Mouse (Mus musculus) small intestine, adult 2 months (tissue): Measurements from ENCODE around the gene Bcl11a. TPM values are rescaled to one million over a fixed set of nuclear protein-coding genes. Genes with fewer than 3 reads are reported as not detected.
"Not testable (repeated sequence)": the region's sequence is repeated elsewhere in the genome, so short reads cannot be mapped to it uniquely, and the experiment has no call there.

ENCODE experiments used
- H3K27ac ChIP-seq: fragments of 200-500 bp; 2 replicates; pipeline ENCODE4 v1.5.1; 2012; ENCODE audit warnings: low read depth, low read length, control low read depth, inconsistent platforms; ENCODE audit not compliant: insufficient read depth
- H3K27me3 ChIP-seq: fragments of 200-500 bp; 2 replicates; pipeline ENCODE4 v1.6.1; 2012; ENCODE audit warnings: mild to moderate bottlenecking, moderate library complexity, low read length, inconsistent platforms; ENCODE audit not compliant: control insufficient read depth, insufficient read depth
- H3K36me3 ChIP-seq: fragments of 200-500 bp; 2 replicates; pipeline ENCODE4 v1.6.1; 2012; ENCODE audit warnings: mild to moderate bottlenecking, low read length, control low read depth, inconsistent platforms; ENCODE audit not compliant: control insufficient read depth, insufficient read depth
- H3K4me1 ChIP-seq: fragments of 200-500 bp; 2 replicates; pipeline ENCODE4 v1.6.1; 2012; ENCODE audit warnings: low read length, inconsistent platforms, mixed read lengths; ENCODE audit not compliant: control insufficient read depth, insufficient read depth, insufficient read length
- H3K4me3 ChIP-seq: fragments of 200-500 bp; 2 replicates; pipeline ENCODE4 v1.5.1; 2012; ENCODE audit warnings: low read depth, mild to moderate bottlenecking, control low read depth, inconsistent platforms, low read length, moderate library complexity
- CTCF ChIP-seq: fragments of 200-500 bp; IDR thresholded peaks from 2 replicates; pipeline ENCODE4 v1.5.1; 2012; ENCODE audit warnings: low read depth, mild to moderate bottlenecking, control low read depth, inconsistent platforms, low read length, moderate library complexity, mixed read lengths; ENCODE audit not compliant: insufficient replicate concordance, insufficient read length; ENCODE audit errors: extremely low read depth
- POLR2A ChIP-seq: fragments of 200-500 bp; IDR thresholded peaks from 2 replicates; pipeline ENCODE4 v1.6.1; 2012; ENCODE audit warnings: low read depth, mild to moderate bottlenecking, control low read depth, inconsistent platforms, low read length, moderate library complexity
- WGBS: fragments of 180-500 bp; shearing (Covaris S2); methylation state at CpG from one replicate; pipeline ENCODE4 v1.1.7; 2018; 5-methylcytosine and 5-hydroxymethylcytosine counted together
- polyA plus RNA-seq: library from polyadenylated mRNA; depleted of rRNA; stranded (reverse); fragments of >200 nt; gene quantifications from 2 replicates; pipeline ENCODE4 v1.2.3, GENCODE M21; 2012

The Bcl11a gene
- polyA plus RNA-seq, 1 experiment: 3.7 TPM

DNA sequence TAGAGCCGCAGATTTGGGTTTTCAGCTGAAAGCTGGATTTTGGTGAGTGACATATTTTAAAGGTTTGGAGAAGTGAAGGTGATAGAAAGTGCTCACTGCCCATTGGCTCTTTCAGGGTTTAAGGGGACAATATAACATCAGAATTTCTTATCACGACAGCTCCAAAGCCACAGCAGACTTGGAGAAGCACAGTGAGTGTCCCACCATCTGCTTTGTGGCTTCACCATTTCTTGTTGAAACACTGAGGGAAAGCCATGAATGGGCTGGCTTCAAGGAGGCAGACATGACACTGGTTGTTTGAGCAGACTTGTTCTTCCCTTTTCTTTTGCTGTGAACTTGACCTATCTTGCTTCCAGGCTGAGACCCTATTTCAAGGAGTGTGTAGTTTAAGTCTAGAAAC lies 46.1 kb downstream of the Bcl11a start:
- no peaks in the 10 kb centered on the region for H3K36me3 ChIP-seq
- peaks cover 23% of the 10 kb centered on the region for H3K4me1 ChIP-seq
- TF ChIP-seq POLR2A (no peak), CTCF (no peak)
- H3K27ac ChIP-seq: no peak overlapping the region
- WGBS: 94% methylated on average over 2 of the region's 2 CpGs
- H3K4me3 ChIP-seq: no peak overlapping the region
- H3K27me3 ChIP-seq: no peaks in the 10 kb centered on the region

DNA sequence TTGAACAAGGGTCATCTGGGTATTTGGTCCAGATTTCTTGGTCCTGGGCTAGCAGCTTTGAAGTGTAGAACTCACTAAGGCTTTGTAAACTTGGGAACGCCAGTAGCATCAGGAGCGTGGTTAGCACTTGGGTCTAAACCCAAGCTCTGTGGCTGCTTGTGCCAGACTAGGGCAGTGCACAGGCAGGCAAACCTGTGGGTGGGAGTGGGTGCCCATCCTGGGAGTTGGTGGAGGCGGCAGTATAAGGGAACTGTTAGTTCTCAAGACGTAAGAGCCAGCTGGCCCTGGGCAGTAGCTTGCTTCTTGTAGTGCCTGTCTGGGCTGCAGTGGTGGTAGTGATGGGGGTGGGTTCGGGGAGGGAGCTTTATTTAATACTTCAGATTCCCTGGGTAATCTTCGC lies 47.2 kb downstream of the Bcl11a start:
- WGBS: 89% methylated on average over 6 of the region's 6 CpGs
- H3K27me3 ChIP-seq: no peaks in the 10 kb centered on the region
- peaks cover 34% of the 10 kb centered on the region for H3K4me1 ChIP-seq
- no peaks in the 10 kb centered on the region for H3K36me3 ChIP-seq
- TF ChIP-seq POLR2A (no peak), CTCF (no peak)
- no peak overlapping the region for H3K4me3 ChIP-seq
- H3K27ac ChIP-seq: no peak overlapping the region

DNA sequence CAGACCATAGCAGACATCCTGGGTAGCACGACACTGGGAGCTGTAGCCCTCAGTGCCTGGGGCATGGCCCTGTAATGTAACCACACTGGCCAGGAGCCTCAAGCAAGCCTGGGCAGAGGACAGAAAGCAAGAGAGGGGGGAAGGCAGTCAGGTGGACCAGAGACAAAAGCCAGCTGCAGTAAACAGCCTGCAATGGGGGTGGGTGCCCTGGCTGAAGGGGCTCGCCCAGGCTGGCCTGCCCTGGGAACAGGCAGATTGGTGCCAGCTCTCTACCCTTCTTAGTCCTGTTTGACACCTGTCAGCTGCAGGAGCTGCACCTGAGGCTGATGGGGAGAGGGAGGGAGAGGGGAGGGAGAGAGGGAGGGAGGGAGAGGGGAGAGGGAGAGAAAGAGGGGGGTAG lies 50.1 kb downstream of the Bcl11a start:
- no peak overlapping the region for H3K27ac ChIP-seq
- H3K27me3 ChIP-seq: no peaks in the 10 kb centered on the region
- H3K36me3 ChIP-seq: no peaks in the 10 kb centered on the region
- no peak overlapping the region for H3K4me3 ChIP-seq
- WGBS: 59% methylated on average over 2 of the region's 2 CpGs
- no peak for TF ChIP-seq CTCF
- TF ChIP-seq POLR2A: no peak
- peaks cover 29% of the 10 kb centered on the region for H3K4me1 ChIP-seq

DNA sequence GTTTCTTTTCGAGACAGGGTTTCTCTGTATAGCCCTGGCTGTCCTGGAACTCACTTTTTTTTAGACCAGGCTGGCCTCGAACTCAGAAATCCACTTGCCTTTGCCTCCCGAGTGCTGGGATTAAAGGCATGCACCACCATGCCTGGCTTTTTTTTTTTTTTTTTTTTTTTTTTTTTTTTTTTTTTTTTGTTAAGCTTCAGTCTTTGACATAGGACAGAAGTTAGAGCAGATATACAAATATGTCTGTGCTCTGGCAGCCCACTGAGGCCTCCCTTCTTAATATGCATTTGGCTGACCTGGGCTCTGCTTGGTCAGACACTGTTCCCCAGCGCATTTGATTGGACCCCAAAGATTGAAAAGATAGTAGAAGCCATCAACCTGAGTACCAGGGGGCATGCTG lies 51.0 kb downstream of the Bcl11a start:
- H3K4me3 ChIP-seq, H3K27ac ChIP-seq, H3K36me3 ChIP-seq, H3K27me3 ChIP-seq: not testable (repeated sequence)
- H3K4me1 ChIP-seq: peaks cover 24% of the 10 kb centered on the region
- 88% methylated on average over 4 of the region's 4 CpGs for WGBS

DNA sequence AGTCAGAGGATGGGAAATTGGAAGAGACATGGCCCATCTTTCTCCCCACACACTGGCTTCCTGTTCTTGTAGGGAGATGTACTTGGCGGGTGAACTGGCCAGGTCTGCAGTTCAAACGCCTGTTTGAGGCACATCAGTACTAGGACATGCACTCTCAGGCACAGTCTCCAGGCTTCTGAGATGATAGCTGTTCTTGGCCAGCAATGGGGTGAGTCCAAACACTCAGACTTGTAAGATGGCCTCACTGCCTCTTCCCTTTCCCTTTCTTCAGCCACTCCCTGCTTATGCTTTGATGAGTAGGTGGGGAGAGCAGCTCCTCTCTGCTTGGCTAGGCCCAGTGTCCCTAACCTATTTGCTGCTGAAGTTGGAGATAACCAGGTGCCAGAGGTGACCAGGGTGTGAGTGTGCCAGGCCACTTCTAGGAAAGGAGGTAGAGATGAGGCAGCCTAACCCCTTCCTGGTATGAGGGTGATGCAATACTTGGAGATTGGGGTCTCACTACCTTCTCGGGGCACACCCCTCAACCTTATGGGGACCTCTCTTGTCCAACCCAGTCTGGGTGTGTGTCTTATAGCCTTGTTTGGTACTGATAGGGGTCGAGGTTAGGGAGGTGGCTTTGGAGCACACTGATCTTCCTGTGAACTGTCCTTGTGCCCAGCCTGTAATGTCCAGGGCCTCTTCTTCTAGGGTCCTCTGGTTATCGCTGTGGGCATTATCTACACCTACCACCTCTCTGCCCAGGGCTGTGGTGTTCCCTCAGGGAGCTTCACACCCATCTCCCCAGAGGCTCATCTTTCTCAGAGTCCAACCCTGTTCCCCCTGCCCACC lies 51.7 kb downstream of the Bcl11a start:
- Histone ChIP-seq H3K36me3 (no peaks in the 10 kb centered on the region), H3K4me1 (peaks cover 24% of the 10 kb centered on the region), H3K27ac (no peak overlapping the region), H3K4me3 (no peak overlapping the region), H3K27me3 (no peaks in the 10 kb centered on the region)
- 59% methylated on average over 5 of the region's 5 CpGs for WGBS
- TF ChIP-seq POLR2A: no peak

DNA sequence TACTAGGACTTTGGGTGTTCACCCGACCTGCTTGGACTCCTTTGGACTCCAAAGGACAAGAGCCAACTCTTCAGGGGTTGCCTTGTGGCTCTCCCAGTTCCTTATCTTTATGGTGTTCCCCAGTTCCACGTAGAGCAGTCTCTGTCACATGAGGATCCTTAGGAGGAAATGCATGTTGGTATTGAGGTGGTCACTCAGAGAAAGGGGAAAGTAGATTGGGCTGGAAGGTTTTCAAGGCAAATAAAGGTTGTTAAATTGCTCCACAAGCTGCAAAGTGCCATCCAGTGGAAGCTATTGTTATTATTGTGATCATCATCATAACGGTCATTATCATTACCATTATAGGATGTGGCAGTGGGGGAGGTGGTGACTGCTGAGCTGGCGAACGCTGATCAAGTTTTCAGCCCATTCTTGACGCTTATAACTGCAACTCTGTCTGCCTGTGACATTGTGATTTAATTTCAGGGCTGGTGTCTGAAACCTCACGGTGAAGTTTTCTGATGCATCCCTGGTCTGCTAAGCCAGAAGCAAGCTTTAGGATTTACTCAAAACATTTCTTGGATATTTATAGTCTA lies 52.4 kb downstream of the Bcl11a start:
- H3K4me1 ChIP-seq: peaks cover 24% of the 10 kb centered on the region
- H3K36me3 ChIP-seq: no peaks in the 10 kb centered on the region
- H3K4me3 ChIP-seq: no peak overlapping the region
- no peaks in the 10 kb centered on the region for H3K27me3 ChIP-seq
- no peak overlapping the region for H3K27ac ChIP-seq
- WGBS: 64% methylated on average over 7 of the region's 7 CpGs
- TF ChIP-seq POLR2A (no peak), CTCF (no peak)

DNA sequence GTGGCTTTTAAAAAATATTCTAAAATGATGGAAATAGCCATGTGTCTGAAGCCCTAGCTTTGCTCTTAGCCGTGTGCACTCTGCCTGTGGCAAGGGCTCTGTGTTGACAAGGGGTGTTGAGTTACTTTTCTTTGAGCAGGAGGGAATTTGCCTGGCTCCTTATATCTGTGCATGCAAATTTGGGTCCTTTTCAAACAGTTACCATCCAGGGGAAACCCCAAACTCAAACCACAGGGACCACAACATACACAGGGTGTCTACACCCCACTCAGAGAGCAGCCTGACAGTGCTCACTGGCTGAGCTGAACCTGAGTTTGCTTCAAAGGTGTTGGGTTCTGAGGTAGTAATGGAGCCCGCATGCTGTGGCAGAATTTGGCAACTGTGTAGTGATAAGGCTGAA lies 54.0 kb downstream of the Bcl11a start:
- no peak for TF ChIP-seq CTCF
- TF ChIP-seq POLR2A: no peak
- Histone ChIP-seq H3K27me3 (no peaks in the 10 kb centered on the region), H3K4me1 (peaks cover 24% of the 10 kb centered on the region), H3K27ac (no peak overlapping the region), H3K4me3 (no peak overlapping the region), H3K36me3 (no peaks in the 10 kb centered on the region)
- WGBS: 90% methylated on average over 2 of the region's 2 CpGs
